Mouse (Mus musculus): ENCODE measurements around the gene Arhgap15.

Arhgap15 gene

GRCm38 (mm10) chr2:43783759-43784735, 35.4 kb downstream of the Arhgap15 start:
- no peak for DNase-seq

DNA sequence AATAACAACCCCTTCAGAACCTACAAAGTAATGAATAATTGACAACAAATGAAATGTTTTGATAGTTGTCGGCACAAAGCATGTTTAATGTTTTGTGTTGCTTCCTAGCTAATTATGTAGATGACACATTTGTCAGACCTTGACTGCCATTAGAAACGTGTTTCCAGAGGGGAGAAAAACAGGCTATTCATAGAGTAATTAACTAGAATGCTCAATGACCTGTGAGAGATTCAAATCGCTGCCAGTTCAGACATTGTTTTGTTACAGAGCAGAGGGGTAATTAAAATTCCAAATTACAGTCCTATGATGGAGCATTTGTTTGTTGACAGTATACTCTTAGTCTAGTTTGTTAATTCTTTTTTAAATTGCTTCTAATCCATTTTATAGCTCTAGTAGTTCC, 37.5 kb downstream of the Arhgap15 start:
- DNase-seq = no peak

- DNase-seq = peak; percentile 51
Measured at GRCm38 (mm10) chr2:43787141-43787540, 38.5 kb downstream of the Arhgap15 start.

DNA sequence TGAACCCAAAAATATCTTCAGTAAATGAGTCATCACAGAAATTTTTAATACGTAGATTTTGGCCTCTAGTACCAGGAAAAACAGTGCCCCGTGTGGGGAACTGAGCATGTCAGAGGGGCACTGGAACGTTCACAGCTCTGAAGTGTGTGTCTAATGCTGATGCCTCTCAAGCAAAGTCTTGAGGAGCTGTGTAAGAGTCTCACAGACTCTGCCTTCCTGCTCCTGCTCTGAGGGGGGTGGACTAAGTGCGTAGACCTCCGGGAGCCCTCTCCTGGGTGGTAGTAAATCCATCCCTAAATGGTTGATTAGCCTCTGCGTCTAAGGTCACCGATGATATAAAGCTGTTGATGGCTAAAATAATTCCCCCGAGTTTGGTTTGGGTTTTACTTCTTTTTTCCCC, 39.9 kb downstream of the Arhgap15 start:
- no peak for DNase-seq

DNA sequence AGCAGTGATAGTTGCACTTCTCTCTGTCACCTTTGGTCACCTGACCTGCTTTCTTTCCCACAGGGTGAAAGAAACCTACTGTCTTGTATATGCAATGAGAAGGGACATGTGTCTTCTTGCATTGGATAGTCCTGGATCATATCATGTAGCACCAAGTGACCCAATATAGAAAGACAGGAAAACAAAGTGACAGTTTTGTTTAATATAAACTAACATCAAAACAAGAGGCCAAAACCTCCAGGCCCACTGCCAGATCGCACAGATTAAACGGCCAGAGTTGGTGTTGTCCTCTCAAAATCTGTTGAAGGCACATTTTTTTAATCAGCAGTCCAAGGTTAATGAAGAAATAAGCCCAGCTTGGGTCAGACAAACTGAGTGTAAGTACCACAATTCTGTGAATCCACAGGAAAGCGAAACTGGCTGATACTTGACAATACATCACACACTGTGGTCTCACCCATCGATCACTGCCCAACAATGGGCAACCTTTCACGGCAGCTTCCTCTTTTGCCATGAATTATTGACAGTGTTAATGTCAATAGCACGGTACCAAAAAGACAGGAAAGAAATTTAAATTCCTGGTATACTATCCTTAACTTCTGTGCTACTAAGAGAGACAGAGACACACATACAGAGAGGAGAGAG, 41.5 kb downstream of the Arhgap15 start:
- DNase-seq = peak; percentile 31

- no peak for DNase-seq
Measured at GRCm38 (mm10) chr2:43791575-43791974, 43.0 kb downstream of the Arhgap15 start.

- no peak for DNase-seq
Measured at GRCm38 (mm10) chr2:43793105-43793504, 44.5 kb downstream of the Arhgap15 start.

DNA sequence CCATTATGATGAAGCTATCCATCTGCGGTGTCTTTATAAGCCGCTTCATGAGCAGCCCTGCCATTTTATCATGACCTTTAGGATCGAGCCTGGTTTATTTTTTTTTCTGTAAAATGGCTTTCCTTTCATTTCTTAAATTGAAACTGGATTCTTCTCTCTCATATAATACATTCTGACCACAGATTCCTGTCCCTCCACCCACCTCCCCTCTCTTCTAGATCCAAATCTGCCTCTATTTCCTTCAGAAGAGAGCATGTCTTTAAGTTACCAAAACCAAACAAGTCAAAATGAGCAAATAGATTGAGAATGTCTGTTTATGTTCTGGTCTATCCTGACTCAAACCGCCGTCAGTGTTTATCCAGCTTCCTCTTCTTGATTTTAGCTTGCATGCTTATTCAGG, 46.1 kb downstream of the Arhgap15 start:
- DNase-seq = no peak

- DNase-seq = no peak
Measured at GRCm38 (mm10) chr2:43796448-43796847, 47.8 kb downstream of the Arhgap15 start.

- DNase-seq = peak; percentile 72
Measured at GRCm38 (mm10) chr2:43805960-43806744, 57.5 kb downstream of the Arhgap15 start.

DNA sequence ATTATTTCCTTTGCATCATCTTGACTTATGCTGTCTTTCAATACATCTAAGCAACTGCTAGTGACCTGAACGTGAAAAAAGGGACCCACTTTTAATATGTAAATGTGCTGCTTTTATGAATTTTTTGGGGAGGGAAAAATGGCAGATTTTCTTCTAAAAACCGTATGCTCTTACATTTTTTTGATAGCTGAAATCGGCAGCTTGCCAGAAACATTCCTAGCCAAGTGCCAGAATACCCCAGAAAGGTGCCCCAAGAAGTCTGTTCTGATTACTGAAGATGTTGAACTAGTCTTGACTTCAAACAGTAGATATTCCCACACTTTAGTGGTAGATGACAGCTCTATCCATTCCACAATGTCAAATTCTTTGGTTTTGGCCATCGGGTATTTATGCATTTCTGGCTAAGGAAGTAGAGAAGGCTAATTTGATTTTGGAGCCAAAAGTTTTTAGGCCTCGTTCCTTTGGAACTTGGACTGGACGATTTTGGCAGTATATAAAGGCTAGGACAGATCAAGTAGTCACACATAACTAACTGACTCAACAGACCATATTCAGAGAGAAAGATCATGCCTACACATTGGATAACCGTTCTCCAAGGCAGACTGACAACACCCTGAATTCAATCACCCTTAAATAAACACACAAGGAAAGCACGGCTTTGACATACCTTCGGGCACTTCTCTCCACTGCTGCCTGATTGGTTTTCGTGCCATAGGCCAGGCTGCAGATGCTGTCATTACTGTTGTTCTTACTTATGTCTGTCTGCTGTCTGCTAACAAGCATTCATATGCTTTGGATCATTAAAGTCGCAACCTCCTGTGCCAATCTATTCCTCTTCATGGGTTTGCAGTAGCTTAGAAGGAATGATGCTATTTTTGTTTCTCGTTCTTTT, 67.5 kb downstream of the Arhgap15 start:
- DNase-seq = no peak

DNA sequence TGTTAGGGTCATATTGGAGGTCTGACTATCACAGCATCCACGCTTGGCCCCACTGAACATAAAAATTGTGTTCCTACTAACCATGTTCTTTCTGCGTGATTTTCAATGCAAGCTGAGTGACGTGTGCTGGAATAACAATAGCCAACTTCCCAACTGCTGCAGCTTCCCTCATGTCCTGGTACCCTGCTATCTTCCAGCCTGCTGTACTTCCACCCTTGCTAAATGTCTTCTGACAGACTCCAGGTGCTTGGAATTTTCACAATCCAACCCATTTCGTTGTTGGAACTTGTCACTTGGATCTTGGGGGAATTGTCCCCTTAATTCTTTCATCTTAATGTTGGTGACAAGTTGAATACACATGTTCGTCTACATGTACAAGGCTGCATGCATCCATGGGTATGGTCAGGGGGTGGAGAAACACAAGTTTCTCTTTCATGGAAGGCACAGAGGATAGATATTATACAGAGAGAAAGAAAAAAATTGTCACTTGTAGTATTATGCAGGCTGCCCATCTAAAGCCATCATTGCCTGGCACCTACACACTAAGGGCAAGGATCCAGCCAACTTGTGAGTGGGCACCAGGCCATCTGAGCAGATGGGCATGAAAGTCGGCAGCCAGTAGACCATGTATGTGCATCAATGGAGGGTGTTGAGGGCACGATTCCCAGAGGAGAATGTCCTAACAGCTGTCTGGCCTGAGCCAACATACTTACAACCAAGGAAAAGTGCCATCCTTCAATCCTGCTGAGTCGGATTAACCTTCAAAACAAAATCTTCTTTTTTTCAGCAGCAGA, 68.4 kb downstream of the Arhgap15 start:
- no peak for DNase-seq

DNA sequence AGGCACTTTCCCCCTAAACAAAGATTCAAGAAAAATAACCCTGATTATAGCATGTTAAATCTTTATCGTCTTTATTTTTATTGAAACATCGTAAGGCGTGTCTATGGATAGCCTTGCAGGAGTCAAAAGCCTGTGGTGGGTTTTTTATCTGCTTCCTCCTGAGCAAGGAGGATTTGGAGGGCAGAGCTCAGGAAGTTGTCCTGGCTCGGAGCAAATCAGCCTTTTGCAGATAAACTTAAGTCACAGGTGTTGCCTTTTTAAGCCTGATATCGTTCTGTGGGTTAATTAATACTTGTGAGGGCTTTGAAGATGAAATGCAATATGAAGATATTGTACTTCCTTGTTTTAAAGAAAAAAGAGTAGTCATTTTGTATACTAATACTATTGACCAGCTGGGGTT, 87.3 kb downstream of the Arhgap15 start:
- DNase-seq = no peak

- peak; percentile 73 for DNase-seq
Measured at GRCm38 (mm10) chr2:43841644-43842043, 93.0 kb downstream of the Arhgap15 start.

- DNase-seq = peak; percentile 18
Measured at GRCm38 (mm10) chr2:43851195-43851594, 102.6 kb downstream of the Arhgap15 start.

GRCm38 (mm10) chr2:43862709-43863108, 114.1 kb downstream of the Arhgap15 start:
- DNase-seq = no peak

- peak; percentile 88 for DNase-seq
Measured at GRCm38 (mm10) chr2:43902403-43902973, 153.9 kb downstream of the Arhgap15 start.

DNA sequence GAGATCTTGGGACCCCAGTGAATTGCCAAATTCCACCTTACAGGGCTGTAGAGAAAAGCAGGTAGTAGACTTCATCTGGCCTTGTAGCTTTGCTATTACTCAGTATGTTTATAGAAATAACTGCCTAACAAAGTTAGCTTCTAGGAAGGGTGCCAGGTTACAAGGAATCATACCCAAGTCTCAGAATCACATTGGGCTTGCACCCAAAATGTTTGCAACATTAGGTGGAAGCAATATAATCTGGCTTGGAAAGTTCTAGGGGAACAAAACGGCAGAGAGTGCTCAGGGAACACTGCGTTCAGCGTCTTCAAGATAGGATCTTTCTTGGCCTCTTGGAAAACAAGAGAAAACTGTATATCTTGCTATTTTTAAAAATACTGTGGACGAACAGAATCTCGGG, 158.9 kb downstream of the Arhgap15 start:
- DNase-seq = no peak

GRCm38 (mm10) chr2:43914104-43914503, 165.5 kb downstream of the Arhgap15 start:
- DNase-seq = no peak

GRCm38 (mm10) chr2:43923863-43924340, 175.3 kb downstream of the Arhgap15 start:
- DNase-seq = no peak

GRCm38 (mm10) chr2:43931687-43932086, 183.1 kb downstream of the Arhgap15 start:
- DNase-seq = no peak

Measured in kidney, postnatal 10 days (tissue).